Mouse (Mus musculus) lung, postnatal 0 days (tissue): Measurements from ENCODE around the gene Rac3.

ENCODE experiments used
- CTCF ChIP-seq: IDR thresholded peaks from 2 replicates; pipeline ENCODE4 v1.5.1; 2016; ENCODE audit warnings: antibody characterized with exemption, mild to moderate bottlenecking
- EP300 ChIP-seq: IDR thresholded peaks from 2 replicates; pipeline ENCODE4 v1.6.1; 2016; ENCODE audit warnings: antibody characterized with exemption, mild to moderate bottlenecking, control low read depth

- TF ChIP-seq EP300 (no peak), CTCF (no peak)
Measured at GRCm38 (mm10) chr11:120676951-120677350, 44.3 kb upstream of the Rac3 start.
